Mouse (Mus musculus) CD8-positive naive resting alpha-beta T cell, adult 57 days (primary cell): ENCODE data around the gene Tmbim4. TPM values are rescaled to one million over a fixed set of nuclear protein-coding genes. Genes with fewer than 3 reads are reported as not detected.

Source experiments
- total RNA-seq: library from RNA; stranded (reverse); gene quantifications from one replicate; pipeline ENCODE4 v1.2.4, GENCODE M21; 2023

Gene Tmbim4
- total RNA-seq, result 39.4 TPM

DNA sequence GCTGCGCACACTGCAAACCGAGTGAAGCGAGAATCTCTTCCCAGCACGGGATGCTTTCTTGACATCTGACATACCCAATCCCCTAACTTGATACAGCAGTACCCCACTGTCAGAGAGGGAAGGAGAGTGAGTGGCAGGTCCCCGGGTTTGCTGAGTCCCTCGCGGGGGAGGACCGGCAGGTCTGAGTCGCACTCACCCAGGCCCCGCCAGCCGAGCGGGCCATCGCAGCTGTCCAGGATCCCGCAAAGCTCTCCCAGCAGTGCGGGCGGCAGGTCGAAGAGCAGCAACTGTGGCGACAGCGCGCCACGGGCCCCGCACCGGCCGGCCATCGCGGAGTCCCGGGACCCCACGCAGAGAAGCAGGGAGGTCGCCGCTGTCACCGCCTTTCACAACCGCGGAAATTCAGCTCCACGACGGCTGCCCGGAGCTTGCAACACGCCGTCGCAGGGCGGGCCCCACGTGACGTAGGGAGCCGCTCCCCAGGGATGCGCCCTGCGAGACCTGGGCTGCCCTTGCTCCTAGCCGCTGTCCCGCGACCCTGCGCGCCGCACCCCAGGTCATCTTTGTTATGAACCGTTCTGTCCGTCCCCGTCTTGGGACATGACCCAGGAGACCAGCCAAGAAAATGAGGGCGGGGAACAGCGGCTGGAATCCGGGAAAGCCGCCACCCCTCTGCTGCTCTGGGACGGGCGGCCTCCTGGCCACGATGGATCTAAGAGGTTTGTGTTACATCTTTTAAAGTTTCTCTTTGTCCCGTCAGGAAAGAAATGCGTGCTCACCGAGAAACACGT lies at the start of gene Tmbim4:
Gene Tmbim4 (plus strand): TSS at position 460 of the 791 bp plus-strand sequence.

GRCm38 (mm10) chr10:120201961-120202402 lies 592 bp downstream of the Tmbim4 start, which contains the start of gene Irak3:
TSS of gene Irak3 (minus strand) at chr10:120202130.

DNA sequence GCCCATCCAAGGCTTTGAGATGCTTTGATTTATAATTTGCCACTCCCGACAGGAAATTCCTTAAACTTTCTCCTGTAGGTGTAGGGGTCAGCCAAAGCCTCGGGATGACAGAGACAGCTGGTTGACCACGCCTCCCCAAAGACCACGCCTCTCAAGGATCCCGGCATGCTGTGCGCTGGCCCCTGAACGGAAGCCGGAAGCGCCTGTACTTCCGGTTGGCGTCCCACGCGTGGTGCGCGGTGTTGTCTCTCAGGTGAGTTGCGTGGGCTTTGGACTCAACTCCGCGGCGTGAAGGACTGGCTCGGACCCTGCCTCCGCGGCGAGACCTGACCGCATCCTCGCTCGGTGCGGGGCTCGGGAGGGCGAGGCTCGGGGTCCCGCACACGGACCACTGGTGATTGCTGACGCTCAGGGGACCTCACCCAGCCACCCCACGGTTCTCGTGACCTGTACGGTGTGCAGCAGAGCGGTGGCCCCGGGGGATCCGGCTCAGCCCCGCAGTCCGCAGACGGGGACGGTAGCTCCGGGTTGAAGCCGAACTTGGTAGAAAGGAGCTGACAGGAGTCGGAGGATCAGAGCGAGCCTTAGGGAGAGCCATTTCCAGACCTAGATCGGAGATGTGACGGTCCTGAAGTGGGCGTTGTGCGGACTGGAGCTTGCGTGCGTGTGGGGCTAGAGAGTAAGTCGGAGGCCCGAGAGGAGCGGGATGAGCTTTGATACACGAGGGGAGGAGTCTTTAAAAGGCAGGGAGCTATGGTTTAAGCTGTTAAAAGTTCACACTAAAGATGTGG lies 25.7 kb downstream of the Tmbim4 start, which contains the start of gene Llph:
Gene Llph (plus strand): TSS at position 200 of the 791 bp plus-strand sequence.

Other genes with a start within 250 kb of the Tmbim4 start
- 43.6 TPM for gene Helb, start 88.6 kb upstream of the Tmbim4 start, total RNA-seq
- gene Irak3, start 540 bp downstream of the Tmbim4 start, total RNA-seq, result 7.3 TPM
- gene Llph, start 25.5 kb downstream of the Tmbim4 start, total RNA-seq, result 38.8 TPM